Mouse (Mus musculus) heart, postnatal 4 days (tissue): ENCODE results near the gene Xcl1. TPM values are rescaled to one million over a fixed set of nuclear protein-coding genes. Genes with fewer than 3 reads are reported as not detected.
"Not testable (repeated sequence)": the region's sequence is repeated elsewhere in the genome, so short reads cannot be mapped to it uniquely, and the experiment has no call there.

Source experiments
- DNase-seq: peaks from one replicate; pipeline ENCODE4 v3.0.0; 2021
- total RNA-seq, 2 experiments: library from RNA; stranded (reverse); gene quantifications; 2 replicates each; pipeline ENCODE4 v1.2.3; 2021

Gene Xcl1
- not detected for total RNA-seq

DNA sequence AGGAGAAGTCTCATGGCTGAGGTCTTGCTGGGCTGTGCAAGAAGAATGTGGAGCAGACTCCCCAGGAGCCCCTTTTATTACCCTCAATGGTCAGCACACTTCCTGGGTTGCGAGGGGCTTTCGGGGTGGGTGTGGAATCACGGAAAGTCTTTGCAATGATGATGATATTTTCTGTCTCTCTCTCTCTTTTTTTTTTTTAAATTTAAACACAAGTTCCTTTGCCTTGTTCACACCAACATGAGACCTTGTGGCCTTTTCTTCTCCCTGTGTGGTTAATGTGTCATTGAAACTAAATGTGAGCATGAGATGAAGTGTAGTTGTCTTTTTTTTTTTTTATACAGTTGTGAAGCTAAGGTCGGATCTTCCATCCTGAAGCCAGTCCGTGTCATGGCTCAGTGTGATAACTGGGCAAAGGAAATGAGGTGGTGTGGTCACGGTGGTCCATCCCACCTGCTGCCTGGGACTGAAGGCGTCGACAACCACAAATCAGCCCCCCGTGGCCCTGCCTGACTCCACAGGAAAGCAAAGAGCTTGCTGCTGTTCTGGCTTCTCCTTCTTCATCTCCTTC, at the start of gene Xcl1:
Gene Xcl1, minus strand, starts transcription at position 51 of the 568 bp plus-strand sequence.
- no peak for DNase-seq

DNA sequence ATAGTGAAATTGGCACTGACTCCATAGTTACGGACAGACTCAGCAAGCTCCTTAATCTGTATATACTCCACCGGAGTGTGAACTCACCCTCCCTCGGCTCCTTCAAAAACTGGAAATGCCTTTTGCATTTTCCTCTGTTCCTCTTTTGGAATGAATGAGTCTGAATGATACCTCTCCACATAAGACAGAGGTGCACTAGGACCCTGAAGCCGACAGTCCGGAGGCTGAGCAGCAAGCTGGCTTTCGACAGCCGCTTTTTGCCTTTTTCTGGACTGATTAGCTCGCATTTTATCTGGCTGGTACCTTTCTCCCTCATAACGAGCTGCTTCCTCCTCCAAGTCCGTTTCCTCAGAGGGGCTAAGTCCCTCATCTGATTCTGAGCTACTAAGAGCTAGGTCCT, 49.4 kb upstream of the Xcl1 start:
- DNase-seq = not testable (repeated sequence)

DNA sequence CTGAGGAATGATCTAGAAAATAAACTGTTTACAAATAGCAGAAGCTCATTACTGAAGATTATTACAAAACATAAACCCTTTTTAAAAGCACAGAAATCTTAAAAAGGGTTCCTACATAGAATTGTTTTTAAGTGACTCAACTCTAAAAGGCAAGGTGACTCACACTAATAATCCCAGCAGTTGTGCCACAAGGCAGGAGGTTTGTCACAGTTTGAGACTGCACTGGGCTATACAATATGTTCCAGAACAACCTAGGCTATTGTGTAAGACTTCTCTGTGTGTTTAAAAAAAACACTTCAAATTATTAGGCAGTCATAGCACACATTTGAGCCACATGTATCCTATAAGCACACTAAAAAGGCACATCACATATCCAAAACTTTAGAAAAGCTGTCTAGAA, 42.0 kb upstream of the Xcl1 start:
- no peak for DNase-seq

GRCm38 (mm10) chr1:164975729-164976128, 40.4 kb upstream of the Xcl1 start:
- no peak for DNase-seq

DNA sequence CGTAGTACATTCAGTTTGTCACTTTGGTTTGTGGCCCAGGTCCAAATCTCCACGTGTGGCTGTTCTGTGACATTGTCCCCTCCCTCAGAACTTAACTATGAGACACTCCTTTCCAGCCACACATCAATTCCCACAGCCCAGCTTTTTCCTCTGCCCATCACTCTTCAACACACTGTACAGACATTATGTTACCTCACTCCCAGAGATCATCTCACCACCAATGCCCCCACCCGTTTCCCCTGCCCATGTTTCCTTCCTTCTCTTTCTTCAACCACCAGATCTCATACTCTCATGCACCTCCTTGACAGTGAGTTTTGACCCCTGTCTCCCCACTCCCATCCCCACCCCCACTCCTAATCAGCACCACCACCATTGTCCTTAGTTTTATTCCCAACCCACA, 39.9 kb upstream of the Xcl1 start:
- DNase-seq = no peak

- DNase-seq = no peak
Measured at GRCm38 (mm10) chr1:164973790-164974189, 38.5 kb upstream of the Xcl1 start.

- DNase-seq = no peak
Measured at GRCm38 (mm10) chr1:164973341-164973740, 38.0 kb upstream of the Xcl1 start.

DNA sequence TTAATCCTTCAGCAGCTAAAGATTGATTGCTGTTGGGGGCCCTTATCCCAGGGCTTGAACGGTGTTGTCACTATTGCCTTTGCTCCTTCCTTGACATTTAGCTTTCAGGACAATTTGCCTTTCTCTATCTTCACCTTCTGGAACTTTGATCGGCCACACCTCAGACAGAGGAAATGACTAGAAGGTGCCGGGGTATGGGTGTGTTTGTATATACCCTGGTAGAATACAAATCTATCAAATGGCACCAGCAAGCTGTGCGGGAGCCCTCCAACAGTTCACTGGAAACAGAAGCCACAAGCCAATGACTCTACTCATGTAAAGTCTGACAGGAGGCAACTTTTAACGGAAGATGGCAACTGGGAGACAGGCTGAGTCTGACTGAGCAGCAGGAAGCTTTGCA, 37.4 kb upstream of the Xcl1 start:
- DNase-seq = no peak

- DNase-seq = no peak
Measured at GRCm38 (mm10) chr1:164966095-164966698, 30.9 kb upstream of the Xcl1 start.

- DNase-seq = no peak
Measured at GRCm38 (mm10) chr1:164960610-164961009, 25.3 kb upstream of the Xcl1 start.

- no peak for DNase-seq
Measured at GRCm38 (mm10) chr1:164959787-164960385, 24.6 kb upstream of the Xcl1 start.

- DNase-seq = no peak
Measured at GRCm38 (mm10) chr1:164959160-164959559, 23.8 kb upstream of the Xcl1 start.

- no peak for DNase-seq
Measured at GRCm38 (mm10) chr1:164957974-164958373, 22.6 kb upstream of the Xcl1 start.

DNA sequence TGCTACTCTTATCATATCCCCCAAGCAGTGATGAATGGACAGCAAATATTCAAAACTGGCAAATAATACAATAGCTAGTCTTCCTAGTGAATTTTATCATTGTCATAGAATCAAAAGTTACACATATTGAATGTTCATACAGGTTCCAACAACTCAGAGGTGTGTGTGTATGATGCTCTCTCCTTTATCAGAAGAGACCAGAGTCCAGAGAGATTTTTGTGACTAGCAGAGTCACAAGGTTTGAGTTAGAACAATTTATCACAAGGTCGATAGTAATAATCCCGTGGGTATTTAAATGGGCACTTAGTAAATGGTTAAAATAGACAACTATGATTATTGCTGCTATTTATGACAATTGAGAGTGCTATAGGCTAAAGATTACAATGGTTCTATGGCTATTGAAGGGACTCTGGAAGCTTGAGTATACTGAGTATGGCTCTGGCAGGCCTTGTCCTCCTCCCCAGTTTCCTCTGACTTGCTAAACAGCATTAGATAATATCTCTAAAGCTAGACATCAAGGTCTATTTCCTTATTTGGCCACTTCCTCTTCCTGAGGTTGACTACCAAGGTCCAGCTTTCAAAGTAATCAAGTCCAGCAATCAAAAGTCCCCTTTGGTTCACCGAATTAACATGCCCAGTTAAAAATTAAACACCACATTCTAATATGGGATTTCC, 21.5 kb upstream of the Xcl1 start:
- no peak for DNase-seq

GRCm38 (mm10) chr1:164955452-164956196, 20.3 kb upstream of the Xcl1 start:
- DNase-seq = no peak

DNA sequence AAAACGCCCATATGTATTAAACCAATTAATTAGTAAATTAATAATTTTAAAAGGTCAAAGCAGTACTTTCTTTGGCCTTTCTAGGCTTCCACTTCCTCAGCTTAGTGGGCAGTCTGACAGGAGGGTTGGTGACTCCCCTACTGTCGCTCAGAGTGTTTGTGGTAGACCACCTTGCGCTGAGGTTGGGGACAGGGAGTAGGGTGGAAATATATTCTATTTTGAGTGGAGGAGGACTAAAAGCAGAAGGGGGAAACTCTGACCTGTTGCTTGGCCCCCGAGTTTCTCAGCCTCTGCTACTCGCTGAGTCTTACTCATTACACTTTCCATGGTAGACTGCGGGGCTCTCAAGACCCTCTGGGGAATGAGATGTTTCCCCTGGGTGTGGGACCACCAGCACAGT, 18.2 kb upstream of the Xcl1 start:
- DNase-seq = no peak

GRCm38 (mm10) chr1:164936060-164936459, 733 bp upstream of the Xcl1 start:
- no peak for DNase-seq

DNA sequence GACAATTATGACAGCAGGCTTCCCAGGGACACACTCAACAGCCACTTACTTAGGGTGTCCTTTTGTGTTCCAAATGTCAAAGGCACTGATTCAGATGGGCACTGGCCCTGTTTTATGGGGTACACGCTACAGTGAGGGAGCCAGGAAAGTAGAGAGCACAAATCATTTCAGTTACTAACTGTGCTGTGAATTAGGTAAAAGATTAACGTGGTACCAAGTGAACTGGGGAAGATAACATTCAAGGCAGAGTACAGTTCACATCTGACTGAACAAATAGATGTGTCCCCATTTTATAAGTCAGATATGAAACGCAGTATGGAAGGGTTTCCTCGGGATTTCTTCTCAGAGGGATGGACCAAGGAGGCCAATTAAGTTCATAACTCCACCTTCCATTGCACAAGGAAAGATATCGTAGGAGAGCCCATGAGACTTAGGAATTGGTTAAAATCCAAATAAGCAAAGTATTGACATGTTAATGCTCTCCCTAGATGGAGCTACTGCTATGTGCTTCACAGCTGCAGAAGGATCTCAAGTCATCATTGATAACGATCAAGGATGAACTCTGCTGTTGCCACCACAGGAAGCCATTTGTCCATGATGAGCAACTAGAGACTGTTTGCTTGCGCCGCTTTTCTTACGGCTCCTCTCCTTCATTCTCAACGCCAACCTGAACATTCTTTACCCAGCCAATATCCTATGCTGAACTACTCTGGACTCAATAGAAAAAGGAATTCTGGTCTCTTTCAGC, 1.7 kb downstream of the Xcl1 start:
- DNase-seq = no peak

GRCm38 (mm10) chr1:164931135-164931534, 4.2 kb downstream of the Xcl1 start:
- no peak for DNase-seq

DNA sequence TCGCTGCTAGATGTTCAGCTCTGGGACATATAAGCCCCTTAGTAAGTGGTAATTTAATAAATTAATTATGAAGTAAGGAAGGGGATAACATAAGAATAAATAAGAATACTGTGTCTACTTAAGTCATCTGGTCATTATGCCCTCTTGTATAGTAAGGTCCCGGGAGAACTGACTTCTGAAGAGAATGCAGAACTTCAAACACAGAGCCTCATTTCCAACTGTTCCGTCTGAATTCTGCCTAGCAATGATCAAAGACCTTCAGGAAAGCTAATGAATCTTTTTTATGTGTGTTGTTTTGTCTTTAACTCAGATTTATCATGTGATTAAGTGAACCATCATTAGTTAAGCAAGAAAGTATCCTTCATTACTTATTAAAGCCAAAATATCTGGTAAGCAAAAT, 5.3 kb downstream of the Xcl1 start:
- DNase-seq = no peak

GRCm38 (mm10) chr1:164926534-164927160, 8.7 kb downstream of the Xcl1 start:
- no peak for DNase-seq

DNA sequence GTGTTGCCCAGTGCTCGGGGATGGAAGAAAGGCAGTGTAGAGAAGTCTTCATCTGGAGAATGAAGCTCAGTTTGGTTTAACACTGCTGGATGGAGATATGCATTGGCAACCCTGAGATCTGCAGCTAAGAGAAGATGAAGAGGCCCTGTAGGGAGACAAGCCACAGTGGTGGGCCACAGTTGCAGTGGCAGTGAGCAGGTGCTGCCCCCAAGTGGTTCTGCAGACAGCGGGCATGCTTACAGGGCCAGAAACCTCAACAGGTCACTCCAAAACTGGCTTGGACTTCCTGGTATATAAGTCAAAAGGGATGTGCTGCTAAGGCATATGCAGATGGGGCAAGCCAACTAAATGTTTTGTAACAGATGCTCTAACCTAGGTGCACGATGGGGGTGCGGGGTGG, 30.3 kb downstream of the Xcl1 start:
- DNase-seq = peak; percentile 82
